Mouse (Mus musculus) E14TG2a.4 (cell line): Measurements from ENCODE around the gene Sec23a.
A peak's percentile ranks its signal among the peaks of the same experiment; 100 is the strongest.

ENCODE experiments used
- CTCF ChIP-seq: conservative IDR thresholded peaks from 2 replicates; pipeline ENCODE4 v1.5.1; 2014; ENCODE audit warnings: low read length
- NANOG ChIP-seq: IDR thresholded peaks from 2 replicates; pipeline ENCODE4 v1.6.1; 2014; ENCODE audit warnings: borderline replicate concordance, low read length, mixed read lengths
- POU5F1 ChIP-seq: IDR thresholded peaks from 2 replicates; pipeline ENCODE4 v1.6.1; 2014; ENCODE audit warnings: low read length, borderline replicate concordance

DNA sequence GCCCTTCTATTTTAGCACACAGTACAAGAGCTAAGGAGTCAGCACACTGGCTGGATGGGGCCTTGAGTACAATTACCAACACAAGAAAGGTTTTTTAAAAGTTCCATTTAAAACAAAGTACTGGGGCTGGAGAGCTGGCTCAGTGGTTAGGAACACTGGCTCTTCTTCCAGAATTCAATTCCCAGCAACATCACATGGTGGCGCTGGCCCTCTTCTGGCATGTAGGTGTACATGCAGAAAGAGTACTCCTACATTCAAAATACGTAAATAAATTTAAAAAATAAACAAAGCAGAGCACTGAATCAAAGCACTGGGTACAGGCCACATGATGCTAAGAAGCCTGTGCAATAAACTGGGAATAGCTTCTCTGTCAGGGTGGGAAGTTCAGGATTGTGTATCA is 34.9 kb downstream of the Sec23a start:
- peak; percentile 42 for TF ChIP-seq CTCF
- TF ChIP-seq NANOG, result no peak
- no peak for TF ChIP-seq POU5F1
